Mouse (Mus musculus): ENCODE results near the gene Tmem209. TPM values are rescaled to one million over a fixed set of nuclear protein-coding genes. Genes with fewer than 3 reads are reported as not detected.

The Tmem209 gene
- polyA plus RNA-seq (2015; fragmentation: Nextera tagmentation; extraction: Ambion mirVana): 22.2 and 26.8 TPM in 2 replicates

DNA sequence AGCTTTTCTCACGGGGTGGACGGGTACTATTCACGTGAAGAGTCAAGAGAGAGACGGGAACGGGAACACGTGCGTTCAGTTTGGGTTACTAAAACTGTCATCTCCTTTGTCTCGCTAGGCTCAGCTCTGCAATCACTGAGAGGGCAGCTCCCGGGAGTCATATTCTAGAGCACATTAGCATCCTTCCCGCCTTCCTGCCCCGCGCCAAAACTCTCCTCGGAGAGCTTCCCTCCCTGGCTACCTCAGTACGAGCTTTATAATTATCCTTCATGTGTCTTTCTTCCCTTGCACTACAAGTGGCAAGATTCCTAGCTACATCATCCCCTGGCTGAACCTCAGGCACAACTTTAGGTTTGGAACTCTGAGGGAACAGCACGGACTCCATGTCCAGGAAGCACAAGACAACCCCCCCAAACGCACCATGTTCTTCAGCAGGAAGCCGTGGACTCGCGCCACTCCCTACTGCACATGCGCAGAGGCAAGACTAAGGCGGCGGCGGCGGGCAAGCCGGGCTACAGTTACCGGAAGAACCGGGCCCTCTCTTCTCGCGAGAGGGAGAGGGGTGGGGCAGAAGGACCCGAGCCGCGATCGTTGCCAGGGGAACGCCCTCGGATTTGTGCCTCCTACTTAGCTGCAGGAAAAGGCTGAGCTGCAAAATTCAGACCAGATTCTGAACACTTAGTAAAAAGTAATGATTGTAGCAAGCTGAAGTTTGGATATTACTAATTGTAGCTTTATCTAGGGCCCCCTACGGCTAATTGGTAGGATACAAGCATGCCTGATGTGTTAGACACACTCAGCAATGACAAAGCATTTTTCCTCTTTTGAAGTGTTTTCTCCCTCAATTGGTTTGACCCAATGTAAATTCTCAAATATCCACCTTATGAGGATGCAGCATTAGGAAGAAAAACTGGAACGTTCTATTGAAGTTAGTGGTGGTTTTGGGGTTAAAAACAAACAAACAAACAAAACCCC, at the start of gene Tmem209, which contains the start of gene Ssmem1:
TSS of gene Tmem209 (minus strand) at position 519 of the 975 bp plus-strand sequence.
TSS of gene Ssmem1 (plus strand) at position 585 of the 975 bp plus-strand sequence.

DNA sequence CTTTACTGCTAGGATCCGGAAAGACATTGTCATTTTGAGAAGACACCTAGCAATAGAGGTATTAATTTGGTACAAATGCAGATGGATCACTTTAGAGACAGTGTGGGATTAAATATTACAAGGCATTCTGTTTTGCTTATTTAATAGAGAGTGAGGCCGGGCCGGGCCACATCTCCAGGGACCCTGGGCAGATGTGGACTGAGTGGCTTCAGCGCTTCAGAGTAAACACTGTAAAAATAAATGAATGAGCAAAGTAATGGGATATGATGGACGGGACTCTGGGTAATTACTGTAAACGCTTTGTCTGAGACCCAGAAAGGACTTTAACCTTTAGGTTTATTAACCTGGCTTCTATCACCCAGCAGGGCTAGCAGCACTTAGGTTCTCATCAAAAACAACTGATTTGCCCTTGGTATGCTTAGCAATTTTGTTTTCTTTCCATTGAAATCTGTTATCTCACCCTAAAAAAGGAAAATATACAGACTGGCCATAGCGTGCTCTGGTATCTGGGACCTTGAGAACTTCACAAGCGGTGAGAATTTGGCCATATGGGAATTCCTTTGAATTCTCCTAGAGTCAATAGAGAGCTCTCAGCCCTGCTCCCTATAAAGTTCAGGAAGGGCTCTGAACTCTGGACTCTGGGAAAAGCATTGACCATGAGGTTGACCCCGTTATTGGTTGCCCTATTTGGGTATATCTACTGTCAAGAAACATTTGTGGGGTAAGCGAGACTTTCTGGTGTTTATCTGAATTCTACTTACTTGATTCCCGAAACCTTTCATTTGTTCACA, 31.6 kb upstream of the Tmem209 start, which contains the start of gene Cpa2:
TSS of gene Cpa2 (plus strand) at position 574 of the 791 bp plus-strand sequence.

Other genes with a start within 250 kb of the Tmem209 start
- 40.1 and 51.8 TPM in 2 replicates for gene Ube2h, start 205.2 kb downstream of the Tmem209 start, polyA plus RNA-seq (2015; fragmentation: Nextera tagmentation; extraction: Ambion mirVana)
- 31.3 and 38.0 TPM in 2 replicates for gene Zc3hc1, start 118.8 kb downstream of the Tmem209 start, polyA plus RNA-seq (2015; fragmentation: Nextera tagmentation; extraction: Ambion mirVana)
- gene Klhdc10, start 107.9 kb downstream of the Tmem209 start, polyA plus RNA-seq (2015; fragmentation: Nextera tagmentation; extraction: Ambion mirVana): 11.1 TPM in 2 replicates
- gene Ssmem1, start 66 bp upstream of the Tmem209 start, polyA plus RNA-seq (2015; fragmentation: Nextera tagmentation; extraction: Ambion mirVana): 0.11 and 0.39 TPM in 2 replicates
- gene Cpa2, start 31.8 kb upstream of the Tmem209 start, polyA plus RNA-seq (2015; fragmentation: Nextera tagmentation; extraction: Ambion mirVana): 8.5 and 9.7 TPM in 2 replicates
- gene Cpa4, start 58.6 kb upstream of the Tmem209 start, polyA plus RNA-seq (2015; fragmentation: Nextera tagmentation; extraction: Ambion mirVana): 1.0 and 2.3 TPM in 2 replicates
- 0.11 and 0.13 TPM in 2 replicates for gene Cpa5, start 101.2 kb upstream of the Tmem209 start, polyA plus RNA-seq (2015; fragmentation: Nextera tagmentation; extraction: Ambion mirVana)
- gene Cpa1, start 129.4 kb upstream of the Tmem209 start, polyA plus RNA-seq (2015; fragmentation: Nextera tagmentation; extraction: Ambion mirVana): 1.1 and 1.4 TPM in 2 replicates
- gene Cep41, start 184.0 kb upstream of the Tmem209 start, polyA plus RNA-seq (2015; fragmentation: Nextera tagmentation; extraction: Ambion mirVana): 7.9 and 13.4 TPM in 2 replicates
- gene Mest, start 213.8 kb upstream of the Tmem209 start, polyA plus RNA-seq (2015; fragmentation: Nextera tagmentation; extraction: Ambion mirVana): 575 TPM in 2 replicates